Mouse (Mus musculus): ENCODE measurements around the gene Kcnk4. TPM values are rescaled to one million over a fixed set of nuclear protein-coding genes. Genes with fewer than 3 reads are reported as not detected.
A peak's percentile ranks its signal among the peaks of the same experiment; 100 is the strongest.

Gene Kcnk4
- polyA plus RNA-seq, 1 experiment from 2014 or later: 0.65 TPM

DNA sequence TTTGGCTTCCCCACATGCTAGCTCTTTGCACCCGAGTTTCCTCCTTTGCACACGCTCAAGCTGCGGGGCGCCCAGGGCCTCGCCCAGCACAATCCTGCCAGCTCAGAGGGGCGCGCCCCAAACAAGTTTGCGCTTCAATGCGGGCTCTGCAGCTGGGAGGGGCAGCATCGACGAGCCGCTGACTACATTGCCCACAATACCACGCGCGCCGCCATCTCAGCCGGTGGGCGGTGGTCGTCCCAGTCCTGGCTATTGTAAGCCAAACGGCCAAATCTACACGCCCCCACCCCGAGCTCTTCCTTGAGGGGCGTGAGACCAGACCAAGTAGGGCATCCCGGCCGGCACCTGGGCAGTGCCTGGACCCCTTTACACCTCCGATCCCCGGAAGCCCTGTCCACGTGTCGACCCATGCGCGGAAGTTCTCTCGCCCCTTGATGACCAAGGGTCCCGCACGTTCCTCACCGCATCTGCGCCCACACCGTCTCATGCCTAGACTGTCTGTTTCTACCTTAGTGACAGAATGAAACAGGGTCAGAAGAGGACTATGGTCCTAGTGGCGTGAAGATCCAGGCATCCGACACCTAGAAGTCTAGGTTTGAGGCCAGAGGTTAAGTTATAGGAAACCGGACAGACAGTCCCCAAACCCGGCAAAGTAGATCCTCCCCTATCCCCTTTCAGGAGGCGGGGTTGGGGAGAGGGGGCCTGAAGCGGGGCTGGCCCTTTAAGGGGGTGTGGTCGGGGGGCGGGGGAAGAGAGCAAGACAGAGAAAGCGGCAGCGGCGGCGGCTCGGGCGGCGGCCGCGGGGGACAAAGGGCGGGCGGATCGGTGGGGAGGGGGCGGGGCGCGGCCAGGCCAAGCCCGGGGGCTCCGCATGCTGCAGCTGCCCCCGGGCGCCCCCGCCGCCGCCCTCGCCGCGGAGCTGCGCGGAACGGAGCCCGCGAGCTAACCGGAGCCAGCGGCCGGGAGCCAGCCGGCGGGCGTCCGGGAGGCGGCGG is 40.2 kb upstream of the Kcnk4 start, which contains the start of gene Ppp1r14b:
Gene Ppp1r14b, plus strand, starts transcription at position 758 of the 995 bp plus-strand sequence.
- Histone ChIP-seq H3K27ac (peak within 1 kb of the TSS; percentile 90), H3K4me2 (replicated peaks) (peak within 1 kb of the TSS; percentile 94), H3K9ac (peak within 1 kb of the TSS; percentile 84), H3K4me3 (peak within 1 kb of the TSS; percentile 70), H3K27me3 (no peaks in the 10 kb centered on the region), H3K36me3 (peaks cover 20% of the 10 kb centered on the region), H3K9me3 (no peaks in the 10 kb centered on the region), H3K4me1 (peaks cover 54% of the 10 kb centered on the region)
- WGBS: under 1% methylated on average over 57 of the region's 84 CpGs
- peak; percentile 41 for ATAC-seq (ENCODE audit: insufficient number of reproducible peaks, insufficient read depth, low FRiP score, low TSS enrichment)

DNA sequence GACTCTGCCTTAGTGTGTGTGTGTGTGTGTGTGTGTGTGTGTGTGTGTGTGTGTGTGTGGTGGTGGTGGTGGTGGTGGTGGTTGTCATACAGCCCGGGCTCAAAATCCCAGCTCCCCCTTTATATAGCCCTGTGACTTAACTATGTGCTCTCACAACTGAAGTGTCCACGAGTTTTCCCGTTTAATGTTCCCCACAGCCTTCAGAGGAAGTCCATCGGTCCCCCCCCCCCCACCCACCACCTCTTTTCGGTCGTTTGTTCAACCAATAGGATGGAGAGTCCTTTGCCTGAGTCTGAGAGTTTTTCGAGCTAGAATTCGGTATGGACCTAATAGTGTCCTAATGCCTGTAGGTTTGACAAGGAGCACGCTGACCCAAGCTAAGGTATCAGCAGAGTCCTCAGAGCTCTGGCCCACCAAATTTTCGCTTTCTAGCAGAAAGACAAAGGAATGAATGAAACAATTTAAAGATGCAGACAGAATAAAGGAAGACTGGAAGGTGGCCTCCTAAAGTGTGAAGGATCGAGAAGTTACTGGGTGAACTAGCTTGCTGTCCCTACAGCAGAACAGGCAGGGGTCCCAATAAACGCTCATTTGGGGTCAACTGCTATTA is 39.4 kb upstream of the Kcnk4 start:
- peak overlapping the region; percentile 84 for H3K9ac ChIP-seq
- ATAC-seq (ENCODE audit: insufficient number of reproducible peaks, insufficient read depth, low FRiP score, low TSS enrichment): no peak
- peaks cover 51% of the 10 kb centered on the region for H3K4me1 ChIP-seq
- no peaks in the 10 kb centered on the region for H3K9me3 ChIP-seq
- H3K4me2 ChIP-seq (replicated peaks): peak overlapping the region; percentile 94
- peaks cover 20% of the 10 kb centered on the region for H3K36me3 ChIP-seq
- peak overlapping the region; percentile 90 for H3K27ac ChIP-seq
- peak overlapping the region; percentile 70 for H3K4me3 ChIP-seq
- H3K27me3 ChIP-seq: no peaks in the 10 kb centered on the region
- WGBS: 39% methylated on average over 12 of the region's 12 CpGs

GRCm38 (mm10) chr19:6972247-6972917 is 38.1 kb upstream of the Kcnk4 start:
- H3K36me3 ChIP-seq: peaks cover 7% of the 10 kb centered on the region
- H3K9ac ChIP-seq: no peak overlapping the region
- peaks cover 48% of the 10 kb centered on the region for H3K4me1 ChIP-seq
- no peak overlapping the region for H3K27ac ChIP-seq
- H3K9me3 ChIP-seq: no peaks in the 10 kb centered on the region
- H3K4me2 ChIP-seq (replicated peaks): no peak overlapping the region
- no peak overlapping the region for H3K4me3 ChIP-seq
- WGBS: 75% methylated on average over 13 of the region's 13 CpGs
- ATAC-seq (ENCODE audit: insufficient number of reproducible peaks, insufficient read depth, low FRiP score, low TSS enrichment): no peak
- H3K27me3 ChIP-seq: no peaks in the 10 kb centered on the region

GRCm38 (mm10) chr19:6971644-6972043 is 37.3 kb upstream of the Kcnk4 start:
- peaks cover 43% of the 10 kb centered on the region for H3K4me1 ChIP-seq
- H3K27ac ChIP-seq: 0 out of 2 replicates have a peak overlapping the region, but pooled peaks have one; percentile 30
- H3K9me3 ChIP-seq: no peaks in the 10 kb centered on the region
- no peak overlapping the region for H3K4me2 ChIP-seq (replicated peaks)
- H3K4me3 ChIP-seq: no peak overlapping the region
- no peak for ATAC-seq (ENCODE audit: insufficient number of reproducible peaks, insufficient read depth, low FRiP score, low TSS enrichment)
- 17% methylated on average over 6 of the region's 6 CpGs for WGBS
- H3K36me3 ChIP-seq: peaks cover 3% of the 10 kb centered on the region
- H3K27me3 ChIP-seq: no peaks in the 10 kb centered on the region
- no peak overlapping the region for H3K9ac ChIP-seq

DNA sequence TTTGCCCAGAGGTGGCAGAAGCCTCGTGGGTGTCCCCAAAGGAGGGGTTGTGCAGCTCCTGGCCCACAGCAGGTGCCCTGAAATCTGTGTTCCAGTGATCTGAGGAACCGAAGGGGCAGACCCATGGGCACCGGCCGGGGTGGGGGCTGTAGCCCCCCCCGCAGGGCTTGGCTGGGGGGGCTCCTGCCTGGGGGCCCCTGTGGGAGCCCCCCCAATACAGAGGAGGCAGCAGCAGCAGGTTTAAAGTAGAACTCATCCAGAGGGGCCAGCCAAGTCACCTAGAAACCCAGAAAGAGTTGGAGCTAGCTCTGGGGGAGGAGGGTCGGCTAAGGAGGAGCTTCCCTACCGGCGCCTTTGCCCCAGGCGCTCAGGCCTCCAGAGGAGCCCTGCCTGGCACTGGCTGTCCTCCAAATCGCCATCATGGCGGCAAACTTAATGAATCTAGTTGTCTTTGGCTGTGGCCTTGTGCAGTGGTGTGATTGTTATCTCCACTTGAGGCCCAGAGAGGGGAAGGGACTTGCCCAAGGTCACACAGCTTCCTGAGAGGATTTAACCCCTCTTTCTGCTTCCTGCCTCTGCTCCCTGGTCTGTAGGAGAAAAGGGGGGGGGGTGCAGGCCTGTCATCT is 36.3 kb upstream of the Kcnk4 start:
- H3K27ac ChIP-seq: peak overlapping the region; percentile 58; the same call in 1 of the 2 replicates
- H3K4me1 ChIP-seq: peaks cover 34% of the 10 kb centered on the region
- WGBS: 23% methylated on average over 11 of the region's 11 CpGs
- H3K27me3 ChIP-seq: no peaks in the 10 kb centered on the region
- peak overlapping the region; percentile 58 for H3K4me3 ChIP-seq
- H3K9ac ChIP-seq: peak overlapping the region; percentile 15; the same call in 1 of the 2 replicates
- ATAC-seq (ENCODE audit: insufficient number of reproducible peaks, insufficient read depth, low FRiP score, low TSS enrichment): no peak
- H3K9me3 ChIP-seq: no peaks in the 10 kb centered on the region
- peaks cover 11% of the 10 kb centered on the region; the same call in 1 of the 2 replicates for H3K36me3 ChIP-seq
- peak overlapping the region; percentile 54 for H3K4me2 ChIP-seq (replicated peaks)

GRCm38 (mm10) chr19:6969665-6970381 is 35.5 kb upstream of the Kcnk4 start:
- peak; percentile 11; the same call in 1 of the 2 replicates for ATAC-seq (ENCODE audit: insufficient number of reproducible peaks, insufficient read depth, low FRiP score, low TSS enrichment)
- no peaks in the 10 kb centered on the region for H3K9me3 ChIP-seq
- peak overlapping the region; percentile 58; the same call in 1 of the 2 replicates for H3K27ac ChIP-seq
- H3K4me2 ChIP-seq (replicated peaks): peak overlapping the region; percentile 54
- WGBS: 1% methylated on average over 55 of the region's 55 CpGs
- H3K4me3 ChIP-seq: peak overlapping the region; percentile 58
- H3K27me3 ChIP-seq: no peaks in the 10 kb centered on the region
- H3K9ac ChIP-seq: peak overlapping the region; percentile 66
- H3K4me1 ChIP-seq: peaks cover 34% of the 10 kb centered on the region
- peaks cover 18% of the 10 kb centered on the region for H3K36me3 ChIP-seq

GRCm38 (mm10) chr19:6969291-6969664 is 35.0 kb upstream of the Kcnk4 start:
- H3K27me3 ChIP-seq: no peaks in the 10 kb centered on the region

DNA sequence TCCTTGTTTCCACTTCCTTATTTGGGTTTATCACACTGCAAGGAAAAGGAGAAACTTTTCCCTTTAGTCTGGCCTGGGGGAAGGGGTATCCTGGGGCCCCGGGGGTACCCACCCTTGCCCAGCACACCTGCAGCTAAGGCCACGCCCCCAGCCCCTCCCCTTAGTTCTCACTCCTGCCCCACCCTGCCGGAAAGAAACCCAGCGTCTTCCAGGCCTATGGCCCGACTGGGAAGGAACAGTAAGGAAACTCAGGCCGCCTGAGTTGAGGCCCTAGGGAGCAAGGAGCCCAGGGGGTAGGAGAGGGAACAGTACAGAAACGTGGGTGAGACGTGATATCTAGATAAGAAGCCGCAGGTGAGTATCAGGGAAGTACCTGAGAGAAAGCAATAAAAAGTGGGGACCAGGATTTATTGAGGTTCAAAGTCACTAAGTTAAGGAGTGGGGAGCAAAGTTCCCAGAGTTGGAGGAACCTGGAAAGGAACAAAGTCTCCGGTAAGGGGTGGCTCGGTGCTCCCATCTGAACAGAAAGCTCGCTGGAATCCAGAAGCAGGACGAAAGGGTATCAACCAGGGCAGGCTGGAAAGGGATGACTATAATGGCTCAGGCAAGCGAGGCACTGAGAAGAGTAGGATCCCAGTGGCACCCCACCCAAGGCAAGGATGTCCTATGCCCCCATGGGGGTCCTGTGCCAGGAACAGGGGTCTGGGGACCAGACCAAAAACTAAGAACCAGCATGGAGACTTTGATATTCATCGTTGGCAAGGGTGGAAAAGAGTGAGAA is 34.4 kb upstream of the Kcnk4 start:
- Histone ChIP-seq H3K4me1 (peaks cover 34% of the 10 kb centered on the region), H3K36me3 (peaks cover 29% of the 10 kb centered on the region), H3K9me3 (no peaks in the 10 kb centered on the region), H3K9ac (peak overlapping the region; percentile 66), H3K27ac (no peak overlapping the region), H3K4me3 (peak overlapping the region; percentile 58), H3K27me3 (no peaks in the 10 kb centered on the region), H3K4me2 (replicated peaks) (peak overlapping the region; percentile 54)
- ATAC-seq (ENCODE audit: insufficient number of reproducible peaks, insufficient read depth, low FRiP score, low TSS enrichment): no peak
- WGBS: 11% methylated on average over 15 of the region's 15 CpGs

More at GRCm38 (mm10) chr19:6969291-6969664, 35.0 kb upstream of the Kcnk4 start:
- no peak for ATAC-seq (ENCODE audit: insufficient number of reproducible peaks, insufficient read depth, low FRiP score, low TSS enrichment)
- 0 out of 2 replicates have a peak overlapping the region, but pooled peaks have one; percentile 24 for H3K27ac ChIP-seq
- H3K36me3 ChIP-seq: peaks cover 24% of the 10 kb centered on the region
- peak overlapping the region; percentile 54 for H3K4me2 ChIP-seq (replicated peaks)
- WGBS: under 1% methylated on average over 20 of the region's 20 CpGs
- H3K4me3 ChIP-seq: peak overlapping the region; percentile 58
- H3K9me3 ChIP-seq: no peaks in the 10 kb centered on the region
- H3K4me1 ChIP-seq: peaks cover 34% of the 10 kb centered on the region
- H3K9ac ChIP-seq: peak overlapping the region; percentile 66

- no peak overlapping the region for H3K9ac ChIP-seq
- 82% methylated on average over 10 of the region's 10 CpGs for WGBS
- H3K27me3 ChIP-seq: no peaks in the 10 kb centered on the region
- peaks cover 67% of the 10 kb centered on the region for H3K36me3 ChIP-seq
- H3K4me3 ChIP-seq: no peak overlapping the region
- no peaks in the 10 kb centered on the region for H3K9me3 ChIP-seq
- H3K4me1 ChIP-seq: peaks cover 10% of the 10 kb centered on the region
- no peak for ATAC-seq (ENCODE audit: insufficient number of reproducible peaks, insufficient read depth, low FRiP score, low TSS enrichment)
- H3K27ac ChIP-seq: no peak overlapping the region
- H3K4me2 ChIP-seq (replicated peaks): no peak overlapping the region
Measured at GRCm38 (mm10) chr19:6956461-6956860, 22.1 kb upstream of the Kcnk4 start.

GRCm38 (mm10) chr19:6955424-6955823 is 21.1 kb upstream of the Kcnk4 start:
- Histone ChIP-seq H3K9ac (no peak overlapping the region; the same call in 1 of the 2 replicates), H3K27me3 (no peaks in the 10 kb centered on the region), H3K4me2 (replicated peaks) (no peak overlapping the region), H3K4me1 (peaks cover 10% of the 10 kb centered on the region), H3K4me3 (no peak overlapping the region), H3K9me3 (no peaks in the 10 kb centered on the region), H3K27ac (no peak overlapping the region), H3K36me3 (peaks cover 64% of the 10 kb centered on the region)
- no peak for ATAC-seq (ENCODE audit: insufficient number of reproducible peaks, insufficient read depth, low FRiP score, low TSS enrichment)
- WGBS: 85% methylated on average over 7 of the region's 7 CpGs
